Mouse (Mus musculus) small intestine, adult 2 months (tissue): Measurements from ENCODE around the gene Col17a1.

ENCODE experiments used
- CTCF ChIP-seq: fragments of 200-500 bp; IDR thresholded peaks from 2 replicates; pipeline ENCODE4 v1.5.1; 2012; ENCODE audit warnings: low read depth, mild to moderate bottlenecking, control low read depth, inconsistent platforms, low read length, moderate library complexity, mixed read lengths; ENCODE audit not compliant: insufficient replicate concordance, insufficient read length; ENCODE audit errors: extremely low read depth
- POLR2A ChIP-seq: fragments of 200-500 bp; IDR thresholded peaks from 2 replicates; pipeline ENCODE4 v1.6.1; 2012; ENCODE audit warnings: low read depth, mild to moderate bottlenecking, control low read depth, inconsistent platforms, low read length, moderate library complexity

DNA sequence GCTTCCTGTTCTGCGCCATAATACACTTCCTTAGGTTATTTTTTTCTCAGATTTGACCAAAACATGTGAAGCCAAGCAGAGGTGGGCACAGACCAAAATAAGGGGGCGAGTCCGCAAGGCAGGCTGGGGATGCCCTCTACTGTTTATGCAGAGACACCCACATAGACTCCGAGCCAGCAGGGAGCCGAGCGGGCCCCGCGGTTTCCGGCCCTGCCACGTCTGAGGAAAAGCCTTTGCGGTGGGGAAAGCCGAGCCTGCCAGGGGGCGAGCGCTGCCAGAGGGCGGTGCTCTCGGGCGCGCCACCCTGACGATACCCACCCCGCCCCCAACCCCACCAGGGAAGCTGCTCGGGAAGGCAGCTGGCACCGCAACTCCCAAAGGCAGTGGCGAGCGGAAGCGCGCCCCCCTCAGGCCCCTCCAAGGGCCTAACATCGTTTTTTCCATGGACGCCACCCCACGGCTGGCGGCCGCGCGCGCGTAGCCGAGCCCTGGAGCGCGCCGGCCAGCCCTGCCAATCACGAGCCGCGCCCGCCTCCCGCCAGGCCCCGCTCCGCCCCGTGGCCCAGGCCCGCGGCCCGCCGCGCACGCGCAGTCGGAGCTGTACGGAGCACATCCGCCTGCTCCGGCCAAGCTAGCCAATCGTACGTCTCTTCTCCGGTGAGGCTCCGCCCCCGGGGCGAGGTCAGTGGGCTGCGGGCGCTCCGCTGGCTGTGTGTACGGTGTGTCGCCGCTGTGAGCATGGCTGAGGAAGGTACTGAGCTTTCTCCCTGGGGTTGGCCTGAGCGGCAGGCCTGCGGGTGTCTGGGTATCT, 39.4 kb upstream of the Col17a1 start, which contains the start of gene Sfr1:
- TF ChIP-seq CTCF: peak; percentile 34; the same call in 1 of the 2 replicates
- TF ChIP-seq POLR2A: peak; percentile 83
